Mouse (Mus musculus): ENCODE measurements around the gene Lpcat2.
A peak's percentile ranks its signal among the peaks of the same experiment; 100 is the strongest.

Gene Lpcat2

GRCm38 (mm10) chr8:92855171-92855894 is at the start of gene Lpcat2:
Gene Lpcat2 (plus strand): TSS chr8:92855339.
- DNase-seq = peak; percentile 15

GRCm38 (mm10) chr8:92812773-92813172 is 42.4 kb upstream of the Lpcat2 start:
- DNase-seq = no peak

- no peak for DNase-seq
Measured at GRCm38 (mm10) chr8:92815661-92816060, 39.5 kb upstream of the Lpcat2 start.

GRCm38 (mm10) chr8:92817928-92818818 is 37.0 kb upstream of the Lpcat2 start:
- DNase-seq = peak; percentile 42

GRCm38 (mm10) chr8:92821151-92821550 is 34.0 kb upstream of the Lpcat2 start:
- no peak for DNase-seq

- DNase-seq = no peak
Measured at GRCm38 (mm10) chr8:92822386-92822785, 32.8 kb upstream of the Lpcat2 start.

- DNase-seq = no peak
Measured at GRCm38 (mm10) chr8:92825991-92826390, 29.1 kb upstream of the Lpcat2 start.

- DNase-seq = no peak
Measured at GRCm38 (mm10) chr8:92827243-92828034, 27.7 kb upstream of the Lpcat2 start, which contains the start of gene Mmp2. Gene Mmp2 (plus strand): TSS chr8:92827291.

GRCm38 (mm10) chr8:92828251-92828743 is 26.8 kb upstream of the Lpcat2 start:
- no peak for DNase-seq

- DNase-seq = no peak
Measured at GRCm38 (mm10) chr8:92834065-92834731, 20.9 kb upstream of the Lpcat2 start.

GRCm38 (mm10) chr8:92834786-92835500 is 20.2 kb upstream of the Lpcat2 start:
- DNase-seq = no peak

GRCm38 (mm10) chr8:92835901-92836300 is 19.2 kb upstream of the Lpcat2 start:
- DNase-seq = no peak

GRCm38 (mm10) chr8:92838616-92839015 is 16.5 kb upstream of the Lpcat2 start:
- no peak for DNase-seq

GRCm38 (mm10) chr8:92839161-92839560 is 16.0 kb upstream of the Lpcat2 start:
- DNase-seq = no peak

- no peak for DNase-seq
Measured at GRCm38 (mm10) chr8:92839876-92840275, 15.3 kb upstream of the Lpcat2 start.

GRCm38 (mm10) chr8:92846684-92847083 is 8.5 kb upstream of the Lpcat2 start:
- DNase-seq = no peak

GRCm38 (mm10) chr8:92847299-92847698 is 7.8 kb upstream of the Lpcat2 start:
- DNase-seq = no peak

GRCm38 (mm10) chr8:92849261-92849660 is 5.9 kb upstream of the Lpcat2 start:
- DNase-seq = no peak

GRCm38 (mm10) chr8:92850239-92850638 is 4.9 kb upstream of the Lpcat2 start:
- peak; percentile 71 for DNase-seq

- no peak for DNase-seq
Measured at GRCm38 (mm10) chr8:92851381-92851780, 3.8 kb upstream of the Lpcat2 start.

GRCm38 (mm10) chr8:92853188-92853983 is 1.8 kb upstream of the Lpcat2 start:
- no peak for DNase-seq

Measured in cerebellum, adult 11-12 months (tissue).